Mouse (Mus musculus): ENCODE measurements around the gene Apof. TPM values are rescaled to one million over a fixed set of nuclear protein-coding genes. Genes with fewer than 3 reads are reported as not detected.
"Not testable (repeated sequence)": the region's sequence is repeated elsewhere in the genome, so short reads cannot be mapped to it uniquely, and the experiment has no call there.

The Apof gene
- polyA plus RNA-seq, 1 experiment: not detected

- Histone ChIP-seq H3K4me3 (ENCODE audit: insufficient read depth, low read depth, low read length) (peak within 1 kb of the TSS; percentile 81), H3K4me1 (ENCODE audit: control insufficient read depth, insufficient read depth, low read length) (peaks cover 6% of the 10 kb centered on the region), H3K27ac (ENCODE audit: insufficient read depth, low read depth, low read length) (peak within 1 kb of the TSS; percentile 37)
- TF ChIP-seq CTCF (IDR thresholded peaks at IDR 0.05; ENCODE audit: insufficient read depth, low read depth, low read length): peak; percentile 22; the same call in 1 of the 2 replicates
- TF ChIP-seq POLR2A (IDR thresholded peaks at IDR 0.05; ENCODE audit: insufficient read depth, low read depth, low read length): peak; percentile 93
- 0% methylated on average over 43 of the region's 43 CpGs for WGBS
These were observed 1.9 kb downstream of the Apof start, which contains the start of gene Stat2 for GRCm38 (mm10) chr10:128270287-128270841. Gene Stat2 (plus strand): TSS chr10:128270559.

DNA sequence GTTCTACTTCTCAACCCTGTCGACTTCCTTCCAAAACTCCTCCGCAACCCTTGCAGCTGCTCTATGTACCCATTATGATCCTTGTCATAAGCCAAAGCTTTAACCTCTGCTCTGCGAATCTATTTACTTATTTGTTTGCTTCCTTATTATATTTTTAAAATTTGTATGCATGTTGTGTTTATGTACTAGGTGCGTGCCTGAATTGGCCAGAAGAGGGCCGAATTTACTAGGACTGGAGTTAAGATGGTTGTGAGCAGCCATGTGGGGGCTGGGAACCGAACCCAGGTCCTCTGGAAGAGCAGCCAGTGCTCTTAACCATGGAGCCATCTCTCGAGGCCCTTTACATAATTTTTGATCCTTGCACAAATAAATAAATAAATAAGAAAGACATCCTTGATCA lies 2.4 kb downstream of the Apof start:
- H3K4me1 ChIP-seq (ENCODE audit: control insufficient read depth, insufficient read depth, low read length): peaks cover 6% of the 10 kb centered on the region
- TF ChIP-seq POLR2A (IDR thresholded peaks at IDR 0.05; ENCODE audit: insufficient read depth, low read depth, low read length): no peak
- TF ChIP-seq CTCF (IDR thresholded peaks at IDR 0.05; ENCODE audit: insufficient read depth, low read depth, low read length): no peak
- H3K4me3 ChIP-seq (ENCODE audit: insufficient read depth, low read depth, low read length): peak overlapping the region; percentile 81
- H3K27ac ChIP-seq (ENCODE audit: insufficient read depth, low read depth, low read length): peak overlapping the region; percentile 36; the same call in 1 of the 2 replicates
- 32% methylated on average over 7 of the region's 7 CpGs for WGBS

GRCm38 (mm10) chr10:128271883-128272282 lies 3.4 kb downstream of the Apof start:
- H3K4me1 ChIP-seq (ENCODE audit: control insufficient read depth, insufficient read depth, low read length): peaks cover 6% of the 10 kb centered on the region
- no peak overlapping the region for H3K27ac ChIP-seq (ENCODE audit: insufficient read depth, low read depth, low read length)
- TF ChIP-seq CTCF (IDR thresholded peaks at IDR 0.05; ENCODE audit: insufficient read depth, low read depth, low read length): no peak
- no peak for TF ChIP-seq POLR2A (IDR thresholded peaks at IDR 0.05; ENCODE audit: insufficient read depth, low read depth, low read length)
- no peak overlapping the region for H3K4me3 ChIP-seq (ENCODE audit: insufficient read depth, low read depth, low read length)
- 59% methylated on average over 2 of the region's 2 CpGs for WGBS

GRCm38 (mm10) chr10:128272819-128273439 lies 4.5 kb downstream of the Apof start:
- 79% methylated on average over 7 of the region's 7 CpGs for WGBS
- not testable (repeated sequence) for H3K4me3 ChIP-seq (ENCODE audit: insufficient read depth, low read depth, low read length)

GRCm38 (mm10) chr10:128275374-128275773 lies 6.9 kb downstream of the Apof start:
- 89% methylated on average over 1 of the region's 1 CpGs for WGBS

More at GRCm38 (mm10) chr10:128272819-128273439, 4.5 kb downstream of the Apof start:
- not testable (repeated sequence) for H3K4me1 ChIP-seq (ENCODE audit: control insufficient read depth, insufficient read depth, low read length); H3K27ac ChIP-seq (ENCODE audit: insufficient read depth, low read depth, low read length)

GRCm38 (mm10) chr10:128278158-128278557 lies 9.7 kb downstream of the Apof start:
- WGBS: 65% methylated on average over 6 of the region's 6 CpGs
- H3K4me1 ChIP-seq (ENCODE audit: control insufficient read depth, insufficient read depth, low read length): no peaks in the 10 kb centered on the region
- H3K27ac ChIP-seq (ENCODE audit: insufficient read depth, low read depth, low read length): no peak overlapping the region
- TF ChIP-seq CTCF (IDR thresholded peaks at IDR 0.05; ENCODE audit: insufficient read depth, low read depth, low read length): no peak
- TF ChIP-seq POLR2A (IDR thresholded peaks at IDR 0.05; ENCODE audit: insufficient read depth, low read depth, low read length): no peak
- no peak overlapping the region for H3K4me3 ChIP-seq (ENCODE audit: insufficient read depth, low read depth, low read length)

More at GRCm38 (mm10) chr10:128275374-128275773, 6.9 kb downstream of the Apof start:
- not testable (repeated sequence) for H3K4me1 ChIP-seq (ENCODE audit: control insufficient read depth, insufficient read depth, low read length); H3K4me3 ChIP-seq (ENCODE audit: insufficient read depth, low read depth, low read length); H3K27ac ChIP-seq (ENCODE audit: insufficient read depth, low read depth, low read length)

DNA sequence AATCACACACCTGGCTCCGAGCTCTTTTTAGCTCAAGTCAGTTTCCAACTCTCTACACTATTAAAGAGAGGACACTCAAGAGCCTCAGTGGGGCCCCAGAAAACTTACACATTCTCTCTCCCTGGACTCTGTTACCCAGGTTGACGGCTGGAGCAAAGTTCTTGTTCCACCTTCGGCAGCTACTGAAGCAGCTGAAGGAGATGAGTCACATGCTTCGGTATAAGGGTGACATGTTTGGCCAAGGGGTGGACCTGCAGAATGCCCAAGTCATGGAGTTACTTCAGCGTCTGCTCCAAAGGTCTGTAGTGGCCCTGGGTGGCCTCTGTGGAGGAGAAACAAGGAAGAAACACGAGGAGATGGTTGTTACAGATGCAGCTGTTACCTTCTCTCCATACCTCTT lies 12.5 kb downstream of the Apof start:
- TF ChIP-seq POLR2A (IDR thresholded peaks at IDR 0.05; ENCODE audit: insufficient read depth, low read depth, low read length) (no peak), CTCF (IDR thresholded peaks at IDR 0.05; ENCODE audit: insufficient read depth, low read depth, low read length) (no peak)
- no peak overlapping the region for H3K4me3 ChIP-seq (ENCODE audit: insufficient read depth, low read depth, low read length)
- 0 out of 2 replicates have a peak, but pooled peaks cover 3% of the 10 kb centered on the region for H3K4me1 ChIP-seq (ENCODE audit: control insufficient read depth, insufficient read depth, low read length)
- WGBS: 89% methylated on average over 6 of the region's 6 CpGs
- no peak overlapping the region for H3K27ac ChIP-seq (ENCODE audit: insufficient read depth, low read depth, low read length)

DNA sequence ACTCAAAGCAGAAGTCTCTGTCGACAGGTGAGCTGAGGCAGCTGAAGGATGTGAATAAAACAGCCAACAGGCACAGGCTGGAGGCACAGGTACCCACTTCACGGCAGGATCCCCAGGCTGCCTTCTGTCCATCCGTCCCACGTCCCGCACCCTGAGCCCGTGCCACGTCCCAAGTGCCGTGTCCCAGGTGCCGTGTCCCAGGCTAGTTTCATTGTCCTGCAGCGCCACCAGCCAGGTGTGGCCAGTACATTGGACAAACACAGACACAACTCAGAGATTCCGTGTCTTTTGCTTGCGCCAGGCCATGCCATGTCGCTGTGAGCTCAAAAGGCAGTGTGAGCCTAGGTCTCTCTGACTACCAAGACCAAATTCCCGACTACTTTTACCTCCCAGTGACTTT lies 13.2 kb downstream of the Apof start:
- no peak for TF ChIP-seq POLR2A (IDR thresholded peaks at IDR 0.05; ENCODE audit: insufficient read depth, low read depth, low read length)
- no peak for TF ChIP-seq CTCF (IDR thresholded peaks at IDR 0.05; ENCODE audit: insufficient read depth, low read depth, low read length)
- Histone ChIP-seq H3K4me1 (ENCODE audit: control insufficient read depth, insufficient read depth, low read length) (0 out of 2 replicates have a peak, but pooled peaks cover 3% of the 10 kb centered on the region), H3K27ac (ENCODE audit: insufficient read depth, low read depth, low read length) (no peak overlapping the region), H3K4me3 (ENCODE audit: insufficient read depth, low read depth, low read length) (no peak overlapping the region)
- 94% methylated on average over 14 of the region's 14 CpGs for WGBS

DNA sequence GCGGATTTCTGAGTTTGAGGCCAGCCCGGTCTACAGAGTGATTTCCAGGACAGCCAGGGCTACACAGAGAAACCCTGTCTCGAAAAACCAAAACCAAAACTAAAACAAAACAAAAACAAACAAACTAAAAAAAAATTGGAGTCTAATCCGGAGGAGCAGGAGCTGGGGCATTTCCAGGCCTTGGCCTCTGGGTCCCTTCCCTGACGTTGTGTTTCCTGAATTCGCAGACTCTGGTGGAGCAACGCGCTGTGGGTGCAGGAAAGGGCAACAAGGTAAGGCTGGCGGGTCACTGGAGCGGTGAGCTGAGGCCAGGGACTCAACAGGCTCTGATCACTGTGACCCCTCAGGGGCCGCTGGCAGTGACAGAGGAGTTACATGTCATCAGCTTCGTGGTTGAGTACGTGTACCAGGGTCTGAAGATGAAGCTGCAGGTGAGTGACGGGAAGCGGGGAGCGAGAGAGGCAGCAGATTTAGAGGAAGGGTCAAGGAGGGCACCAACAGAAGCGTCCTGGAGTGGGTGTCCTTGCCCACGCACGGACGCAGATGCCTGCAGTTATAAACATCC lies 14.5 kb downstream of the Apof start:
- 0 out of 2 replicates have a peak, but pooled peaks cover 3% of the 10 kb centered on the region for H3K4me1 ChIP-seq (ENCODE audit: control insufficient read depth, insufficient read depth, low read length)
- TF ChIP-seq CTCF (IDR thresholded peaks at IDR 0.05; ENCODE audit: insufficient read depth, low read depth, low read length) (no peak), POLR2A (IDR thresholded peaks at IDR 0.05; ENCODE audit: insufficient read depth, low read depth, low read length) (no peak)
- WGBS: 92% methylated on average over 20 of the region's 20 CpGs
- H3K4me3 ChIP-seq (ENCODE audit: insufficient read depth, low read depth, low read length): no peak overlapping the region
- H3K27ac ChIP-seq (ENCODE audit: insufficient read depth, low read depth, low read length): no peak overlapping the region
